Mouse (Mus musculus): ENCODE measurements around the gene Scnn1g. TPM values are rescaled to one million over a fixed set of nuclear protein-coding genes. Genes with fewer than 3 reads are reported as not detected.

The Scnn1g gene
- not detected for total RNA-seq (2021)
- long read RNA-seq, experiment 1, result 0 reads
- long read RNA-seq, experiment 2, result 0 reads

GRCm38 (mm10) chr7:121734171-121734831 lies at the start of gene Scnn1g:
Scnn1g (plus strand) TSS chr7:121734479.
- DNase-seq (ENCODE audit: low spot score in 2 of 2), result peak; percentile 70 to 72

- DNase-seq (ENCODE audit: low spot score in 2 of 2), result no peak
These were observed 48.9 kb upstream of the Scnn1g start for GRCm38 (mm10) chr7:121685140-121685984.

DNA sequence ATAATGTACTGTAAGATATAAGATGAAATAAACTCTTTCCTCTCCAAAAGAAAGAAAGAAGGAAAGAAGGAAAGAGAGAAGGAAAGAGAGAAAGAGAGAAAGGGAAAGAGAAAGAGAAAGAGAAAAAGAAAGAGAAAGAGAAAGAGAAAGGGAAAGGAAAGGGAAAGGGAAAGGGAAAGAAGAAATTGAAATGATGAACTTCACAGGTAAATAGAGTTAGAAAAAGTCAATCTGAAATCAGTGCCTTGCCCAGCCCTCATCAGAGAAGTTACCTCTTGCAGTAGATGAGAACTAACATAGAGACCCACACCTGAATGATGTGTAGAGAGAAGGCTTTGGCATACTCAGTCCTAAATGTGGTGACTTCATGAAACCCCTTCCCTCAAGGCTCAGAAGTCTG lies 44.9 kb upstream of the Scnn1g start:
- DNase-seq (ENCODE audit: low spot score in 2 of 2), result no peak

GRCm38 (mm10) chr7:121691803-121692202 lies 42.5 kb upstream of the Scnn1g start:
- DNase-seq (ENCODE audit: low spot score in 2 of 2), result no peak

DNA sequence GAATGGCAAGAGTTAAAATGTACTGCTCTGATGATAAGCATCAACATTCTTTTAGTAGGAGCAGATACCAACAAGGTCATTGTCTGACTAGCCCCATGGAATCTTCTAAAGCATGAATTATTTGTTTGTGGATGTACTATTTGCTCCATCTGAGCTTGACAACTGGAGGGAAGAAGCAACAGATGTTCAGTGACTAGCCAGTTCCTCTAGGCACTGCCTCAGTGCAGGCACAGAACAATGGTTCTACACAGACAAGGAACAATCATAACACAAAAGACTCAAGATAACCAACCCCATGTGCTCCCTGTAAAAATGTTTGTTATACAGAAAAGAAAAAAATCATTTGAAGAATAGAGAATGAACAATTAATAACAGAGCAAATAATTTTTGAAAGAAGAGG lies 37.1 kb upstream of the Scnn1g start:
- DNase-seq (ENCODE audit: low spot score in 2 of 2), result no peak

GRCm38 (mm10) chr7:121697574-121697973 lies 36.7 kb upstream of the Scnn1g start:
- DNase-seq (ENCODE audit: low spot score in 2 of 2), result no peak

GRCm38 (mm10) chr7:121699218-121699617 lies 35.1 kb upstream of the Scnn1g start:
- DNase-seq (ENCODE audit: low spot score in 2 of 2), result no peak

- no peak for DNase-seq (ENCODE audit: low spot score in 2 of 2)
These were observed 33.8 kb upstream of the Scnn1g start for GRCm38 (mm10) chr7:121700480-121700879.

DNA sequence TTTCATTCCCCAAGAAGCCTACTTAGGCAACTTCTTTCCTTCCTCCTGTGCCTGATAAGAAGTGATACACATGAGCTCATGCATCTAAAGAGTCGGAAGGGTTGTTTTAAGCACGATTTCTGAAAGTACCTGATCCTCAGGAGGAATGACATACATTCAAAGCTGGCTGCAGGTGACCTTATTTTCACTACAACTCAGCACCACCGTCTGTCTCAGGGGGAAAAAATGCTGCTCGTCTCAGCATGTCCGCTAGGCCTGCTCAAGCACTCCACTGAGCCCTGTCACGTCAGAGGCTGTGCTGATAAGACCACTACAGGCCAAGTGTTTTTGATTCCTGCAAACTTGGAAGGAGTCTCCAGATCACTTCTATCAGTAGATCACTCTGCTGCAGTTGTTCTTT lies 32.3 kb upstream of the Scnn1g start:
- no peak for DNase-seq (ENCODE audit: low spot score in 2 of 2)

DNA sequence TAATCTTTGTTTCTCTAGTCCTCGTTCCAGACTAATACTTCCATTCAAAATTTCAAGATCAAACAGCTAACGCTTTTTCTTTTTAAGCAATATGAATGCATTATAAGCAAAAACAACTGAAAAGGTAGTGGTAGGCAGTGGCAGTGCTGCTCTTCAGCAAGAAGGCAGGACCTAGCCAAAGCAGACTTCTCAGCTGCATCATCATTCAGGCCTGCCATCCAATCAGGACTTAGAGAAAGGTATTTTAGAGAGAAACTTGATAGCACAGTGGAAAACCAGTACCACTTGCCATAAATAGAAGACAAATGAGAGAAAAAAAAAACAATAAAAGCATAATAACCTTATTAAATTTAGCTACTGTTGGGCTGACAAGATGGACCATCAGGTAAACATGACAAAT lies 29.2 kb upstream of the Scnn1g start:
- DNase-seq (ENCODE audit: low spot score in 2 of 2), result no peak

DNA sequence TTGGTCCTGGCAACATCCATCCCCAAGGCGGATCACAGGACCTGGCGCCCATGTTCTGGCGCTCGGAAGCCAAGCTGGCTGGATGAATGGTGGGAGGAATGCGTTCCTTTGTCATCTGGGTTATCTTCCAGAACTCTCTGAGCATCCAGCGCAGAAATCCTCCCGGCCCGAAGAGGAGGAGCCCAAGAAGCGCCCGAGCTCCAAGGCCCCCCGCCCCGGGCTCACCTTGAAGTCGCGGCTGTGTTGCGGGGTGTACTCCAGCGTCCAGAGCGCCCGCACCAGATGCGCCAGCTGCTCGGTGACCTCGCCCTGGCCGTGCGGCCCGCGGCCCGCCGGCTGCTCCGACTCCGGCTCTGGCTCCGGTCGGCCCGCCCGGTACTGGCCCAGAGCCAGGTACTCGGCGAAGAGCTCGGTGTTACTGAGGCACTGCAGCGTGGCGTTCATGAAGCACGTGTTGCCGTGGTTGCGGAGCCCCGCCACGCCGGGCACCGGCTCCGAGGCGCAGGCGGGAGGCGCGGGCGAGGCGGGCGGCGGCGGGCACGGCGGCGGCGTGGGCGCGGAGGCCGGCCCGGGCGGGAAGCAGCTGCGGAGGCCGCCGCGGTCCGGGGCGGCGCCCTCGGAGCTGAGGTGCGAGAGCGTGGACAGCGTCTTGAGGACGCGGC lies 27.7 kb upstream of the Scnn1g start:
- peak; percentile 56 to 68 for DNase-seq (ENCODE audit: low spot score in 2 of 2)

GRCm38 (mm10) chr7:121707073-121707667 lies 27.1 kb upstream of the Scnn1g start, which contains the start of gene Usp31:
Usp31 (minus strand) TSS chr7:121707253.
- DNase-seq (ENCODE audit: low spot score in 2 of 2), result peak; percentile 87 to 88

DNA sequence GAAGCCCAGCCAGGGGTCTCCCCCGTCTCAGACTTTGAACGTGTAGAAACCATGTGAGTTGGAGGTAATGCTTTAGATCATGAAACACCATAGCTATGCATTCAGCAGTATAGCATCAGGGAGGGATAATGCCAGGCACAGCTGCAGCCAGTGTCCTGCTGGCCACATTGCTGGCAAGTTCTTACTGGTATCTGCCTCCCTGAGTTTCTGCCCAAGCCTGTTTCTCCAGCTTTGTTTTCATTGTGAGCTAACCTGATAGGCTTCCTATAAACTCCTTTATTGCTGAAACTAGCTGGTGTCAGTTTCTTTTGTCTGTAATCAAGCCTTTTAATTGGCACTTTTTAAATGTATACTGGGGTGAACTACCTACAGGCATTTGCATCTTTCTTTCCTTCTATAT lies 23.1 kb upstream of the Scnn1g start:
- DNase-seq (ENCODE audit: low spot score in 2 of 2), result no peak

- DNase-seq (ENCODE audit: low spot score in 2 of 2), result no peak
These were observed 17.2 kb upstream of the Scnn1g start for GRCm38 (mm10) chr7:121717031-121717430.

DNA sequence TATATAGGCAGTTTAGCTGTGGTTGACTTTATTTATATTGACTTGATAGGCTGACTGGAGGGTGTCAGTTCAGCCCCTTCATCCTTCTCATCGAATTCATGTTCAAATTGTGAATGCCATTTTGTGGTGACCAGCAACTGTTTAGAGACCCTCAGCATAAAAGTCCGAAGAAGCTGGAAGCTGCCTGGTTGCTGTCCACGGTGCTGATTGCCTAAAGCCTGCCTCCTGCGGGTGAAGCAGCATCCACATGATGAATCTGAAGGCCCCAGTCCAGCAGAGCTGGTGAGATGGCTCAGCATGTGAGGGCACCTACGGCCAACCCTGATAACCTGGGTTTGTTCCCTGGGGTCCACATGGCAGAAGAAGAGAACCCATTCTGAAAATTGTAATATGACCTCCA lies 4.1 kb upstream of the Scnn1g start:
- peak; percentile 36 to 41 for DNase-seq (ENCODE audit: low spot score in 2 of 2)

- DNase-seq (ENCODE audit: low spot score in 2 of 2), result no peak
These were observed 3.5 kb downstream of the Scnn1g start for GRCm38 (mm10) chr7:121737511-121738415.

DNA sequence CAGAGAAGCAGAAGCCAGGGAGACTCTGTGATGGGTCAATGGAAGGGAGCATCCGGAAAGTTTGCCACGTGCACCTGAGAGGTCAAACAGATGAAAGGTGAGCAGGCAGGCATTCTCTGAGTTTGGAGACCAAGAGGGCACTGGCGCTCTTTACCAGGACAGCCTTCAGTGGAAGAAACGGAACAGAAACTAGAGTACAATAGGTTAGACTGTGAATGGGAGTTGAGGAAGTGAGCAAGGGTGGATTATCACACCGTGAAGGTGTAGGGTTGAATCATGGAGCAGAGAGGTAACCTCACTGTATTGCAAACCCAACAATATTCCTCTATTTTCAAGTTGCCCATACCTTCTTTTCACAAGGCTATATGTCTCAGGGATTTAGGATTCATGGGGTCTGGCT lies 16.0 kb downstream of the Scnn1g start:
- DNase-seq (ENCODE audit: low spot score in 2 of 2), result no peak

DNA sequence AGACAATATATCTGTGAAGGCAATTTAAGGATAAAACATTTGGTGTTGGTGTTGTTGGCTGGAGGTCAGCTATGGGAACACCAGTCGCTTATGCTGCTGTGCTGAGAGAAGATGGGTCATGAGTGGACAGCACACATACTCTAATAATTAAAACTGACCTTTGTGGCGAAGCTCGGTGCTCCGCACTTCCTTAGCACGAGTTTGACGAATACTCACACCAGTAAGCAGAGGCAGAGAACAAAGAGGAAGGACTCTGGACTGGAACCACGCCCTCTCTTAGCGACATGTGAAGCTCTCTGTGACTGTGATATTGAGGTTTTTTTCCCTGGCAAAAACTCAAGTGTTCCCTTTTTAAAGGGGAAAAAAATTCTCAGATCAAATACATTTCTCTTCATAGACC lies 20.5 kb downstream of the Scnn1g start:
- no peak for DNase-seq (ENCODE audit: low spot score in 2 of 2)

DNA sequence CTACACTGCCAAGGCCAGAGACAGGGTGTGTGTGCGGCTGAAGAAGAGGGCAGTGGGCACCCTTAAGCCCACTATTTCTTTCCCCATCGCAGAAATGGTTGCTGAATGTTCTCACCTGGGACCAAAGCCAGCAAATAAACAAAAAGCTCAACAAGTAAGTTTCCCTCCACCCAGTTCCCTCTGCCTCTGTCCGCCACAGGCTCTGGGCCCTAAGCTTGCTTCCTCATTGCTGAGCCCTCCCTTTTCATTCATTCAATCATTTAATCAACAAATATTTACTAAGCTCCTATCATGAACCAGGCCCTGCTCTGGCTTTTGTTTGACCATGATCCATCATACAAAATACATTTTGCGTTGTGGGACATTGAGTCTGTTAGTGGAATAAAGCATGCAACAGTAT lies 29.0 kb downstream of the Scnn1g start:
- no peak for DNase-seq (ENCODE audit: low spot score in 2 of 2)

DNA sequence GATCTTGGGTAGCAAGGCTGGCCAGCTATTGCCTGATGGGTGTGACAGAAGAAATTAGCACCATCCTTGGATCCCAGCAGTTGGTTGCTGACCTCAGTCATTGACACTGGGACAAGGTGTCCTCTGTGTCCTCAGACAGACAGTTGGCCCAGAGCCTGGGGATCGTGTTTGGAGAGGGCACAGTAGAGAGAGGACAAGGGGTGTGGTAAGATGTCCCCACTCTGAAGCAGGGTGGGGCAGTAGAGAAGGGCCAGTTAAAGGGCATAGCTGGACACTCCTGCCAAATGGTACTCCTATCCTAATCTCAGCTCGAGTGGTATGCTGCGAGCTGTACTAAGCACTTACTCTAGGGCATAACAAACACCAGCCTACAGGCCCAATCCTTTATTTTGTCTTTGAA lies 33.6 kb downstream of the Scnn1g start:
- DNase-seq (ENCODE audit: low spot score in 2 of 2), result no peak
